Comparison of ENCODE assay signal across 20 mouse cellular contexts in the genomic region with DNA sequence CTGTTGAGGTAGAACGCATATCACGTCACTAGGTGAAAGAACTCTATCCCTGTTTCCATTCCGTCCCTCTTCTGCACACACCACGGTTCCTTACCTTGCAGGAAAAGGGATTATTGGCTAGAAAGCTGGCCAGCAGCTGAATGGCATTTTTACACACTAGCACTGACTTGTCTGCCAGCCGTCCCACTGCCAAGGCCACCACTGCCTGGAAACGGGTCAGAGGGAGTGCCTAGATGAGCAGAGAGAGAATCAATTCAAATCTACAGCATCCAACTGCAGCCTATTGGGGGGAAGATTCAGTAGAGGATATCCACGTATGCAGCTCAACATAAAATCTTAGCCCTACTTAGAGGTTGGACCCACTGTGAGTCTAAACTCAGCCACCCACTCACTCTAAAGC. TPM values are rescaled to one million over a fixed set of nuclear protein-coding genes. Genes with fewer than 3 reads are reported as not detected.
A peak's percentile ranks its signal among the peaks of the same experiment; 100 is the strongest.
DNase-seq lines count a peak whose midpoint lies in the region; TF ChIP-seq lines count a peak whose summit lies in the region.
"Had no signal": no experiment of that assay in that cellular context is flagged by ENCODE, and none has a peak within 500 bp of the region (broad histone marks: within the 10 kb centered on the region; RNA-seq: fewer than 3 reads in every experiment).

No protein-coding gene starts in this region.

- 97% methylated on average over 7 of the region's 7 CpGs for WGBS in thymus, adult 2 months

- TF ChIP-seq CTCF in thymus, adult 2 months (IDR thresholded peaks at IDR 0.05; ENCODE audit: borderline replicate concordance, control insufficient read depth, extremely low read depth, insufficient read depth, low read length, poor library complexity), result no peak

- no peaks in the 10 kb centered on the region for H3K4me1 ChIP-seq in thymus, adult 2 months (replicated peaks; ENCODE audit: control insufficient read depth, insufficient read depth, low read length)
- H3K4me1 ChIP-seq: embryonic facial prominence, embryonic 10.5 days; embryonic facial prominence, embryonic 12.5 days; forebrain, embryonic 12.5 days; forebrain, embryonic 15.5 days had no signal

- no peak overlapping the region for H3K4me3 ChIP-seq in thymus, adult 2 months (ENCODE audit: control insufficient read depth, insufficient read depth, low read length)
- H3K4me3 ChIP-seq: embryonic facial prominence, embryonic 10.5 days; embryonic facial prominence, embryonic 12.5 days; forebrain, embryonic 12.5 days; forebrain, embryonic 15.5 days had no signal

- H3K36me3 ChIP-seq in thymus, adult 2 months (ENCODE audit: control insufficient read depth, insufficient read depth, low read length), result peaks cover 96% of the 10 kb centered on the region

- no peak overlapping the region for H3K27ac ChIP-seq in thymus, adult 2 months (ENCODE audit: control insufficient read depth, insufficient read depth, low read length)
- H3K27ac ChIP-seq: embryonic facial prominence, embryonic 10.5 days; embryonic facial prominence, embryonic 12.5 days; forebrain, embryonic 12.5 days; forebrain, embryonic 15.5 days had no signal

- H3K27me3 ChIP-seq in thymus, adult 2 months (ENCODE audit: control insufficient read depth, insufficient read depth, low read length), result no peaks in the 10 kb centered on the region
- H3K27me3 ChIP-seq: CH12.LX; embryonic facial prominence, embryonic 12.5 days; forebrain, embryonic 12.5 days; forebrain, embryonic 15.5 days; Patski had no signal

- TF ChIP-seq POLR2A in thymus, adult 2 months (IDR thresholded peaks at IDR 0.05; ENCODE audit: control insufficient read depth, extremely low read depth, insufficient read depth, low read length, poor library complexity), result no peak

- DNase-seq in adrenal gland, adult (ENCODE audit: inconsistent age in 2 of 2, low spot score in 1 of 2), result peak; percentile 65 to 76
- no peak for DNase-seq in adrenal gland, adult 18-20 months (ENCODE audit: low spot score in 2 of 2)
- DNase-seq in adrenal gland, postnatal 10 days, result peak; percentile 48
- no peak for DNase-seq in adrenal gland, adult 8-10 months
- peak; percentile 76 for DNase-seq in adipocyte (ENCODE audit: low spot score)
- peak; percentile 60 for DNase-seq in adrenal gland, postnatal 25 days
- no peak for DNase-seq in thymus, adult 2 months
- DNase-seq in urinary bladder, postnatal 14 days (ENCODE audit: low spot score), result no peak
- DNase-seq: B cell, adult 2 months; cerebellum, adult 2 months; cerebellum, adult 9-10 months; cerebellum, postnatal 10 days; cerebellum, postnatal 25 days; forebrain, postnatal 0 days had no signal

RNA-seq across cellular contexts. Expression of a gene that starts 11.9 kb away (rescaled TPM):
- 10 to 100 TPM; 15.3 to 17.1 TPM for total RNA-seq in adrenal gland, adult 18-20 months (2021)
- total RNA-seq in adrenal gland, postnatal 10 days (2021), result 10 to 100 TPM; 46.9 to 62.7 TPM
- total RNA-seq in adrenal gland, adult 8-10 months (2022), result 10 to 100 TPM; 10.6 to 40.2 (median 26.6) TPM
- 35.6 and 48.3 TPM in 2 replicates for total RNA-seq in adrenal gland, postnatal 25 days (2021)
- 430 and 598 TPM in 2 replicates for polyA plus RNA-seq in thymus, adult 2 months (2012; rRNA removed)

RNA-seq across cellular contexts. Expression of a gene that starts 12.0 kb away (rescaled TPM):
- total RNA-seq in adrenal gland, adult 18-20 months (2021), result 100 to 1,000 TPM; 161 to 206 TPM
- 100 to 1,000 TPM; 250 to 274 TPM for total RNA-seq in adrenal gland, postnatal 10 days (2021)
- total RNA-seq in adrenal gland, adult 8-10 months (2022), result 100 to 1,000 TPM; 155 to 179 (median 167) TPM
- total RNA-seq in adrenal gland, postnatal 25 days (2021), result 158 and 198 TPM in 2 replicates
- 68.1 and 70.7 TPM in 2 replicates for polyA plus RNA-seq in thymus, adult 2 months (2012; rRNA removed)

RNA-seq across cellular contexts. Expression of a gene that starts 13.3 kb away (rescaled TPM):
- 1,000 to 10,000 TPM; 2,223 to 4,104 TPM for total RNA-seq in adrenal gland, adult 18-20 months (2021)
- total RNA-seq in adrenal gland, postnatal 10 days (2021), result 1,000 to 10,000 TPM; 1,844 to 1,863 TPM
- 1,000 to 10,000 TPM; 1,769 to 2,176 (median 2,111) TPM for total RNA-seq in adrenal gland, adult 8-10 months (2022)
- 1,475 and 1,510 TPM in 2 replicates for total RNA-seq in adrenal gland, postnatal 25 days (2021)
- polyA plus RNA-seq in thymus, adult 2 months (2012; rRNA removed), result 3,688 and 4,326 TPM in 2 replicates

RNA-seq across cellular contexts. Expression of a gene that starts 34.6 kb away (rescaled TPM):
- 10 to 100 TPM; 19.4 to 20.4 TPM for total RNA-seq in adrenal gland, adult 18-20 months (2021)
- total RNA-seq in adrenal gland, postnatal 10 days (2021), result 10 to 100 TPM; 16.7 to 30.1 TPM
- 10 to 100 TPM; 15.2 to 60.0 (median 37.1) TPM for total RNA-seq in adrenal gland, adult 8-10 months (2022)
- 27.8 and 43.8 TPM in 2 replicates for total RNA-seq in adrenal gland, postnatal 25 days (2021)
- polyA plus RNA-seq in thymus, adult 2 months (2012; rRNA removed), result 90.4 and 94.6 TPM in 2 replicates

RNA-seq across cellular contexts. Expression of a gene that starts 35.8 kb away (rescaled TPM):
- total RNA-seq in adrenal gland, adult 18-20 months (2021), result 10 to 100 TPM; 33.5 to 39.1 TPM
- 10 to 100 TPM; 16.4 to 32.8 TPM for total RNA-seq in adrenal gland, postnatal 10 days (2021)
- 10 to 100 TPM; 40.1 to 85.3 (median 58.8) TPM for total RNA-seq in adrenal gland, adult 8-10 months (2022)
- total RNA-seq in adrenal gland, postnatal 25 days (2021), result 81.4 and 102 TPM in 2 replicates
- polyA plus RNA-seq in thymus, adult 2 months (2012; rRNA removed), result 372 and 423 TPM in 2 replicates

Comparison
In these comparisons a context has a peak if more than half of its experiments do, and no peak if none do; other contexts are left out.
1. DNase-seq: peak in adrenal gland, adult (2 of 2), adrenal gland, postnatal 10 days (single experiment), adipocyte (single experiment) and adrenal gland, postnatal 25 days (single experiment); none in adrenal gland, adult 18-20 months (0 of 2), adrenal gland, adult 8-10 months (single experiment), thymus, adult 2 months (single experiment) and urinary bladder, postnatal 14 days (single experiment).